Mouse (Mus musculus) CH12.LX (cell line): ENCODE results near the gene Kmt5a.

Experiments
- CTCF ChIP-seq, 2 experiments: IDR thresholded peaks in 1 of 2; conservative IDR thresholded peaks in 1 of 2; 2 replicates each; pipeline ENCODE4 v1.5.1; 2011 to 2012; ENCODE audit warnings: low read depth in 2 of 2, low read length in 2 of 2, improper control_type of control experiment in 1 of 2, inconsistent platforms in 1 of 2, mild to moderate bottlenecking in 1 of 2, moderate library complexity in 1 of 2
- POLR2A ChIP-seq: IDR thresholded peaks from 2 replicates; pipeline ENCODE4 v1.6.1; 2011; ENCODE audit warnings: low read depth, mild to moderate bottlenecking, improper control_type of control experiment, low read length
- UBTF ChIP-seq: IDR thresholded peaks from 2 replicates; pipeline ENCODE4 v1.6.1; 2012; ENCODE audit warnings: low read depth, mild to moderate bottlenecking, inconsistent platforms, low read length, improper control_type of control experiment, moderate library complexity

DNA sequence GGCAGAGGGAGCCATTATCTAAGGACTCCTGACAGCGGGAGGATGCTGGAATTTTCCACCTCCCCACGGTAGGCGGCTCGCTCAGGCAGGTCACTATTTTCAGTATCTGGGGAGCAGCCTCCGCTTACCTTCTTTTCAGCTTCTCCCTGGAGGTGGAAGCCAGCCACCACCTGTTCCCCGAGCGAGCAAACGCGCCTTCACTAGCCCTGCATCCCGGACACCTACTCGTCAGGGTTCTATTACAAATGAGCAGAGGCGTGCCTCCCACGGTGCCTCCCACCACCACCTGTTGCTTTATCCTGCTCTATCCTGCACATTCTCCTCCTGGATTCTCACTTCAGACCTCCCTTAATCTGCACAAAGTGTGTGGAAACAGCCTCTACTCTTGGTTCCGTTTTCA lies 64.0 kb downstream of the Kmt5a start:
- no peak for TF ChIP-seq UBTF
- no peak for TF ChIP-seq POLR2A
- TF ChIP-seq CTCF (conservative IDR thresholded peaks at IDR 0.05 in 1 of 2, IDR thresholded peaks at IDR 0.05 in 1 of 2; ENCODE audit: low read depth in 2 of 2, low read length in 2 of 2) = no peak
